Mouse (Mus musculus) ES-Bruce4 (cell line): Measurements from ENCODE around the gene A030005K14Rik. TPM values are rescaled to one million over a fixed set of nuclear protein-coding genes. Genes with fewer than 3 reads are reported as not detected.

Experiments used
- H3K27ac ChIP-seq: 2 replicates; pipeline ENCODE4 v1.5.1; 2012; ENCODE audit warnings: low read length, inconsistent platforms; ENCODE audit not compliant: insufficient read depth
- H3K27me3 ChIP-seq: 2 replicates; pipeline ENCODE4 v1.6.1; 2012; ENCODE audit warnings: mild to moderate bottlenecking, low read length, inconsistent platforms; ENCODE audit not compliant: control insufficient read depth, poor library complexity, insufficient read depth, severe bottlenecking
- H3K36me3 ChIP-seq: 2 replicates; pipeline ENCODE4 v1.6.1; 2012; ENCODE audit warnings: inconsistent platforms, mild to moderate bottlenecking, low read length, moderate library complexity; ENCODE audit not compliant: control insufficient read depth, poor library complexity, insufficient read depth, severe bottlenecking
- H3K4me1 ChIP-seq: one replicate; pipeline ENCODE4 v1.8.1; 2011; ENCODE audit warnings: low read length; ENCODE audit not compliant: control insufficient read depth, insufficient read depth
- H3K4me3 ChIP-seq: 2 replicates; pipeline ENCODE4 v1.5.1; 2011; ENCODE audit warnings: low read depth, mild to moderate bottlenecking, low read length
- H3K9ac ChIP-seq: 2 replicates; pipeline ENCODE4 v1.6.1; 2012; ENCODE audit warnings: low read depth, mild to moderate bottlenecking, inconsistent platforms; ENCODE audit not compliant: poor library complexity, severe bottlenecking
- H3K9me3 ChIP-seq: replicated peaks from 2 replicates; pipeline ENCODE4 v1.6.1; 2012; ENCODE audit warnings: mild to moderate bottlenecking, low read length, inconsistent platforms; ENCODE audit not compliant: control insufficient read depth, poor library complexity, insufficient read depth, severe bottlenecking
- CTCF ChIP-seq: IDR thresholded peaks from one replicate; pipeline ENCODE4 v1.8.1; 2011; ENCODE audit warnings: low read depth, low read length
- EP300 ChIP-seq: IDR thresholded peaks from 2 replicates; pipeline ENCODE4 v1.6.1; 2011; ENCODE audit warnings: low read depth, low read length; ENCODE audit not compliant: insufficient read depth
- POLR2A ChIP-seq: IDR thresholded peaks from one replicate; pipeline ENCODE4 v1.8.1; 2011; ENCODE audit warnings: low read length; ENCODE audit not compliant: insufficient read depth
- polyA plus RNA-seq: library from polyadenylated mRNA; stranded (reverse); fragments of >200 nt; gene quantifications from 2 replicates; pipeline ENCODE4 v1.2.4, GENCODE M21; 2011; ENCODE audit warnings: low read depth; ENCODE audit not compliant: missing spikeins, insufficient read depth, insufficient read length

A030005K14Rik gene
- polyA plus RNA-seq, 1 experiment: not detected

DNA sequence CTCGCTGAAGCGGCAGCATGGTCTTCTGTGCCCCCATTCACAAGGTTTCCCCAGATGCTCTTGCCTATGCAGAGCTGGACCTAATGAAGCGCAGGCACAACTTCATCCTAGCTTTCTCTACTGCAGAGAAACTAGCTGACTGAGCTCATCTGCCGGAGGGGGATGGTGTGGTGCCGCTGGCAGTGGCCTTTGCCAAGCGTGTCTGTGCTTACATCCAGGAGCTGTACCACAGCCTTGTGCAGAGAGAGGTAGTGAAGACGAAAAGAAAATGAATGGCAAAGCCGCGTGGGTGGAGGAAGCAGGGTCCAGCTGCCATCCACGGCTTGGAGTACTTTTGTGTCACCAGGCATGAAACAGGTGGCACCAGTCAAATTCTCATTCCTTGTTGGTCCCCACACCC is 8.0 kb upstream of the A030005K14Rik start:
- no peaks in the 10 kb centered on the region for H3K36me3 ChIP-seq
- H3K27me3 ChIP-seq: no peaks in the 10 kb centered on the region
- no peak overlapping the region for H3K4me3 ChIP-seq
- H3K4me1 ChIP-seq: no peaks in the 10 kb centered on the region
- H3K27ac ChIP-seq: no peak overlapping the region
- no peaks in the 10 kb centered on the region for H3K9me3 ChIP-seq
- no peak overlapping the region for H3K9ac ChIP-seq
- no peak for TF ChIP-seq POLR2A
- TF ChIP-seq EP300: no peak
- TF ChIP-seq CTCF: no peak

DNA sequence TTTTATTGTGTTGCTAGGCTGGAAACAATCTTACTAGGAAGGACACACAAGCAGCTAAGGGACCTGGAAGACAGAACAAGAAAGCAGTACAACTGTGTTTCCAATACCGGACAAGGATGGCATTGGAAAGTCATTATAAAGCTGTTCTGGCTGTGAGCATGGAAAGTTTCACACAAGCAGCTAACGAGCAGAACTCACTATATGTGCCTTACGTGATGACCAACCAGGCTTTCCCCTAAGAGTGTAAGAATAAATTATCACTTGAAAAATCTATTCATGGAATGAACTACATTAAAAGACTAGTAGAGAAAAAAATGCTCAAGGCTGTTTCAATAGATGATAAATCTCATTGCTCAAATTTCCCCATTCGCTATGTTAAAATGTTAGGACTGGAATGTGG is 7.4 kb upstream of the A030005K14Rik start:
- no peaks in the 10 kb centered on the region for H3K36me3 ChIP-seq
- no peak overlapping the region for H3K4me3 ChIP-seq
- H3K9me3 ChIP-seq: no peaks in the 10 kb centered on the region
- H3K27ac ChIP-seq: no peak overlapping the region
- H3K27me3 ChIP-seq: no peaks in the 10 kb centered on the region
- no peak overlapping the region for H3K9ac ChIP-seq
- no peak for TF ChIP-seq CTCF
- no peak for TF ChIP-seq EP300
- no peak for TF ChIP-seq POLR2A
- H3K4me1 ChIP-seq: no peaks in the 10 kb centered on the region

DNA sequence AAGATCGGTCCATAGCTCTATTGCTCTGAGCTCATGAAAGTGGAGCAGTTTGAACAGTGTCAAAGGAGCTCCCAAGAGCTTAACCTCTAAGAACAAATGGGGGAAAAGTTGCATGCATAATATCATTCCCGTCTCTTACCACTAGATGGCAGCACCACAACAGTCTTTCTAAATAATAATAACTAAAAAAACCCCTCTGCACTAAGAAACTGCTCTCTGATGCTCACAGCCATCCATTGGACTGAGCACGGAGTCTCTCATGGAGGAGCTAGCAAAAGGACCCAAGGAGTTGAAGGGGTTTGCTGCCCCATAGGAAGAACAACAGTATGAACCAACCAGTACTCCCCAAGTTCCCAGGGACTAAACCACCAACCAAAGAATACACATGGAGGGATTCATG is 5.7 kb upstream of the A030005K14Rik start:
- no peak overlapping the region for H3K27ac ChIP-seq
- no peaks in the 10 kb centered on the region for H3K36me3 ChIP-seq
- no peak overlapping the region for H3K4me3 ChIP-seq
- no peak overlapping the region for H3K9ac ChIP-seq
- TF ChIP-seq EP300: no peak
- no peak for TF ChIP-seq CTCF
- no peak for TF ChIP-seq POLR2A
- H3K27me3 ChIP-seq: no peaks in the 10 kb centered on the region
- no peaks in the 10 kb centered on the region for H3K9me3 ChIP-seq
- H3K4me1 ChIP-seq: peaks cover 2% of the 10 kb centered on the region

DNA sequence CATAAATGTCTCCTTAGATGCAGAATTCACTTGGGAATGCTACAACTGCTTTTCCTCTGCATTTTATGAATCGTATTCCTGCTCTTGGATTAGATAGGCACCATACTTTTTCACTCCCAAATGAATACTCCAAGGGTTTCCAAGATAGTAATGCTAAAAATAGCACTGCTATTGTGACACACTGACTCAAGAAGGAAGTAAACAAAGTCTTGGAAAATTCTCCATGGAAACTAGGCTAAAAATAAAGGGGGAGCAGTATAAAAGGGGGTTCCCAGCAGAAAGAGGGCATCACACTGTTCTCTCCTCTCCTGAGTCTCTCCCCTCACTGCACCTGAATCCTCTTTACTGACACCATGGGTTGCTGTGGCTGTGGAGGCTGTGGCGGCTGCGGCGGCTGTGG is 1.5 kb upstream of the A030005K14Rik start, which contains the start of gene Krtap28-13:
Gene Krtap28-13 (plus strand): TSS at position 288 of the 400 bp plus-strand sequence.
- Histone ChIP-seq H3K27me3 (no peaks in the 10 kb centered on the region), H3K36me3 (no peaks in the 10 kb centered on the region), H3K9me3 (no peaks in the 10 kb centered on the region), H3K4me3 (peak within 1 kb of the TSS; percentile 61), H3K27ac (no peak within 1 kb of the TSS), H3K4me1 (peaks cover 2% of the 10 kb centered on the region), H3K9ac (no peak within 1 kb of the TSS)
- no peak for TF ChIP-seq CTCF
- TF ChIP-seq EP300: no peak
- no peak for TF ChIP-seq POLR2A

DNA sequence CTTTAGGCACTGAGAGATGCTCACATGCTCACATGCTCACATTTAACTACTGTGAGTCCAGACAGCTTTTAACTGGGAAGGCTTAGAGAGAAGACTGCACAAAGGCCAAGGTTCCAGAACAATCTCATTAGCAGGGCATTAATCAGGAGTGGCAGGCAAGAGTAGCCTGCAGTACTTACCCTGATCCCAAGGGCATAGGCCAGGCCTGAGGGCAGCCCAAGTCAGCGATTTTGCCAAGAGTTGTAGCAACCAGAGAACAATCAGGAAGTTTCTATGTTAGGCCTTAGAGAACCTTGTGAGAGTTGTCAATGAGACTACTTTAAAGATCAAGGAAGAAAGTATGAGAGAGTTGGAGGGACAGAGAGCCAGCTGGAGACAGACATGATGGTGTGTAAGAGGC is 697 bp downstream of the A030005K14Rik start:
- no peaks in the 10 kb centered on the region for H3K27me3 ChIP-seq
- no peak overlapping the region for H3K27ac ChIP-seq
- H3K4me1 ChIP-seq: peaks cover 2% of the 10 kb centered on the region
- no peaks in the 10 kb centered on the region for H3K9me3 ChIP-seq
- no peak for TF ChIP-seq POLR2A
- no peak for TF ChIP-seq EP300
- TF ChIP-seq CTCF: no peak
- no peak overlapping the region for H3K4me3 ChIP-seq
- no peak overlapping the region for H3K9ac ChIP-seq
- no peaks in the 10 kb centered on the region for H3K36me3 ChIP-seq

DNA sequence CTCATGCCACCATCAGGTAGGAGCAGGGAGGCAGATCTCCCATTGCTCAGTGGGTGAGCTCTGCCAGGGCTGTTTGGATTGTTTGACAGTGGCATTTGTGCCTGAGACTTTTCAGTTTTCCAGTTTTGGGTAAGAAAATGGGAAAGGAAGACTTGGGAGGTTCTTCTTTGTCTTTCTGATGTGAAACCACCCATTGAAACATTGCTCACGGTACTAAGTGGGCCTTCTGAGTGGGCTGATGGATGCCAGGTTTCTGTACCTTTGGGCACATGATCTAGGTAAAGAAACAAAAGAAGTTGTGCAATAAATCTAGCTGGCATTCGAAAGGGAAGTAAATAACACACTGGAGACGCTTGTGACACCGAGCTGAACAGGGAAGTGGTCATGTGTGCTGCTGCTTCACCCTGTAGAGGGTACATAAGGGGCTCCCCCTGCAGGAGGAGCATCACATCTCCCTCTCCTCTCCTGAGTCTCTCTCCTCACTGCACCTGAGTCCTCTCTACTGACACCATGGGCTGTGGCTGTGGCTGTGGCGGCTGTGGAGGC is 14.2 kb downstream of the A030005K14Rik start, which contains the start of gene Gm47969:
Gene Gm47969 (plus strand): TSS at position 51 of the 546 bp plus-strand sequence.
- TF ChIP-seq EP300 (no peak), CTCF (no peak), POLR2A (no peak)
- Histone ChIP-seq H3K9ac (no peak within 1 kb of the TSS), H3K27me3 (no peaks in the 10 kb centered on the region), H3K36me3 (no peaks in the 10 kb centered on the region), H3K9me3 (no peaks in the 10 kb centered on the region; the same call in 1 of the 2 replicates), H3K4me3 (no peak within 1 kb of the TSS), H3K4me1 (no peaks in the 10 kb centered on the region), H3K27ac (no peak within 1 kb of the TSS)
